Mouse (Mus musculus): ENCODE measurements around the gene Sult6b1. TPM values are rescaled to one million over a fixed set of nuclear protein-coding genes. Genes with fewer than 3 reads are reported as not detected.

Gene Sult6b1
- total RNA-seq, 2 experiments from 2014 or later, result 0.62 TPM; not detected in 1

- no peak for DNase-seq
- intact Hi-C loops (cut with DNase I), result no loop called here
Measured at GRCm38 (mm10) chr17:78885286-78886065, 21.3 kb downstream of the Sult6b1 start.

- intact Hi-C loops (cut with DNase I), result no loop called here
- DNase-seq, result no peak
Measured at GRCm38 (mm10) chr17:78883291-78883690, 23.5 kb downstream of the Sult6b1 start.

DNA sequence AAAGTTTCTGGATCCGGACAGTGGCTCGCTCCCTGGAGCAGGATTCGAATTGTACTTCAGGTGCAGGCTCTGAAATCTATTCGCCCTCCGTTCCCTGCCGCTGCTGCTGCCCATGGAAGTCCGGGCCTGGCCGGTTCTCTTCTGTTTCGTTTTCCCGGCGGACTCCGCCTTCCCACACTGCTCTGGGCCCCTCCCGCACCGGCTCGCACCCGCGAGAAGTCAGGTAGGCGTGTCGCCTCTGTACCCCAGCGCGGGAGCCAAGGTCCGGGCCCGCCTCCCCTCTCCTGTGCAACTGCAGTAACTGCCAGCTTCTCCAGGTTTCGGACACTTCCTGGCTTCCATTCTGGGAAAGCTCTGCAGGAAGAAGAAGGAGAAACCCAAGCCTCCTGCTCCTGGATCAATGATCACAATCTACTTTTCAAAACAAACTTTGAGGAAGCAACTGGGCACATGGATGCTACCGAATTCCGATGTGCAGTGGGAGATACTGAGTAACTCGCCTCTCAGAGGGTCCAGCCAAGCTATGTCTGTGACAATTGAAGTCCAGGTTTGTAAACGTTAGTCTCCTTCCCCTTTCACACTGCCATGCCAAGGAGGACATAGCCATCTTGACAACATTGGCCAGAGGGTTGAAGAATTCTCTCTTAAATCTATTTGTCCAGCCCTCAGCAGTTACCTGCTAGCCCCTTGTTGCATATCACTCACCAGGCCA is 24.2 kb downstream of the Sult6b1 start, which contains the start of gene Eif2ak2:
Gene Eif2ak2, minus strand, starts transcription at position 173 of the 712 bp plus-strand sequence.
- DNase-seq, result peak; percentile 70
- intact Hi-C loops (cut with DNase I), result no loop called here

- DNase-seq, result peak; percentile 24
Measured at GRCm38 (mm10) chr17:78881878-78882304, 24.9 kb downstream of the Sult6b1 start.

DNA sequence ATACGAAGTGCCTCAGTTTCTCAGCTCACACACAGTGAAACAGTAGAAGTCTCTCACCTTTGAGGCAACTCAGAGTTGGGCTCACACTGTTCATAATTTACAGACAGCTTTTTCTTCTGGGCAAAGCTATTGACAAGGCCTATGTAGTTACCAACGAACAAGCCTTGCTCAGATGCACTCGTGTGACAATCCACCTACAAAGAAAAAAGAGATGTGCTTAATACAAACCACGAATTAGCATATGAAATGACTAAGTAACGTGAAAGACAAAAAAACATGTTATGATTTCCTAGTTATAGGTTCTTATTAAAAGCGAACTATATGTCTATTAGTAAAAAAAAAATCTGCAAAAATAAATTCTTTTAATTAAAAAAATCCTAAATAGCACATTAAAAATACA is 32.9 kb downstream of the Sult6b1 start:
- intact Hi-C loops (cut with DNase I), result no loop called here
- no peak for DNase-seq

More at GRCm38 (mm10) chr17:78881878-78882304, 24.9 kb downstream of the Sult6b1 start:
- intact Hi-C loops (cut with DNase I), result no loop called here

DNA sequence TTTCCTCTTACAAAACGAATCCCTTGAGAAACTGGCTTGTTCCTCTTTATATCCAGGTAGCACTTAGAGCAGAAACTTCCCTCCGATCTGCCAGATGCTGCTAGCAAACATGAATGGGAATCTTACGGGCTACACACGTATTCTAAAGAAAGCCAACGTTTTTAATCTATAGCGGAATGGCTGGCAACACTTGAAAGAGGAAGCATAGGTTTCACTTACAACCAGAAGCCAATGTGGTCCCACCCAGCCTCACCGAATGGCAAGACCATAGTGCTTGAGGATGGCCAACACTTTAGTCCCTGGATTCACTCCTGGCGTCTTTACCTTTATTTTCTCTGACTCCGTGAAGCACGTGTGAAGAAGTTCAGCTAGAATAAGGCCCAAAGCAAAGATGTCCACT is 50.5 kb downstream of the Sult6b1 start:
- intact Hi-C loops (cut with DNase I), result no loop called here
- no peak for DNase-seq

DNA sequence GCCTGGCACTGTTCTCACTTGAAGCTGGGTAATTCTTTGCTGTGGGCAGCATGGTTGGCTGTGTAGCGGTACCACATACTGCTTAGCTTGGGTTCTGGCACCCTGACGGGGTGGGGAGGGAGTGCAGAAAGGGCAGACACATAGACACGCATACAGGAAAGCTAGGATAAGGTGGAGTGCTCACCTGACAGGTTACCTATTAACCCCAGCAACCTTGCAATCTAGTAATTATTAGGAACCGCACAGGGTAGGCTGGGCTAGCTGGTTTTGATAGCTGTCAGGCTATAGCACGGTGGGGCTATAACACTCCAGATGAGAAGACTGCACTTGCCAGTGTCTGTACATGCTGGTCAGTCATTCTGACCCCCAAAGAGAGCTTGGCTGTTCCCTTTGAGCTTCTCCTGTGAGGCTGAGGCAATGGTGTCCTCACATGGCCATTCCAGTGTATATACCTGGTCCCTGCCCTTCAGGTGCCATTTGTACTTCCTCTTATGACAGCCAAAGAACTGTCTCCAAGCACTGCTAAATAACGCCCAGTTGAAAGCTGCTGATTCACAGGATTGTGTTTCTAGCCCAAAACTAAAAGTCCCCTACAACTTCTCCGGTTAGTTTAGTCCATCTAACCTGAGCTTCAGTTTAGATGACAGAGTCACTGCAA is 64.4 kb downstream of the Sult6b1 start:
- intact Hi-C loops (cut with DNase I), result loop anchor here (5.0 kb wide), 1 partner anchor 80 kb away; no protein-coding TSS in a partner anchor
- no peak for DNase-seq

DNA sequence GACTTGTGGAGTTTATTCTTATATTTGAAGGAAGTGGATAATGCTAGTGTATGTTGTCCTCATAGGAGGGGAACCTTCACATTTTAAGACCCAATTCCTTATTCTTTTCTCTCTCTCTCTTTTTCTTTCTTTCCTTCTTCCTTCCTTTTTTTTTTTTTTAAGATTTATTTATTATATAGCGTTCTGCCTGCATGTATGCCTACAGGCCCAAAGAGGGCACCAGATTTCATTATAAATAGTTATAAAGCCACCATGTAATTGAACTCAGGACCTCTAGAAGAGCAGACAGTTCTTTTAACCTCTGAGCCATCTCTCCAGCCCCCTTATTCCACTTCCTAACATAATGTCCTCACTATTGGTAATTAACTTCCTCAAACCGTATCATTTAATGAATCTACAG is 70.7 kb downstream of the Sult6b1 start:
- intact Hi-C loops (cut with DNase I), result no loop called here
- DNase-seq, result no peak

GRCm38 (mm10) chr17:78834856-78835835 is 71.6 kb downstream of the Sult6b1 start, which contains the start of the genes Heatr5b and Gpatch11:
TSS of gene Heatr5b (minus strand) at chr17:78835364.
TSS of gene Gpatch11 (plus strand) at chr17:78835567.
- DNase-seq, result peak; percentile 100
- intact Hi-C loops (cut with DNase I), result no loop called here

Other genes starting within 250 kb of the Sult6b1 start
- 10 to 100 TPM; 47.3 to 49.5 TPM for gene Strn, start 169.8 kb downstream of the Sult6b1 start, total RNA-seq (2021)
- 10 to 100 TPM; 53.9 to 54.7 TPM for gene Heatr5b, start 71.6 kb downstream of the Sult6b1 start, total RNA-seq (2021)
- 10 to 100 TPM; 33.3 to 36.9 TPM for gene Gpatch11, start 71.4 kb downstream of the Sult6b1 start, total RNA-seq (2021)
- 1 to 10 TPM; 5.1 to 5.9 TPM for gene Eif2ak2, start 24.4 kb downstream of the Sult6b1 start, total RNA-seq (2021)
- gene Cebpzos, start 9.5 kb upstream of the Sult6b1 start, total RNA-seq (2021), result 10 to 100 TPM; 29.9 to 32.8 TPM
- gene Cebpz, start 30.1 kb upstream of the Sult6b1 start, total RNA-seq (2021), result 10 to 100 TPM; 37.5 to 40.3 TPM
- gene Ndufaf7, start 30.1 kb upstream of the Sult6b1 start, total RNA-seq (2021), result 10 to 100 TPM; 62.2 to 65.5 TPM
- gene Prkd3, start 113.8 kb upstream of the Sult6b1 start, total RNA-seq (2021), result 10 to 100 TPM; 18.4 to 20.1 TPM
- gene Qpct, start 144.9 kb upstream of the Sult6b1 start, total RNA-seq (2021), result 10 to 100 TPM; 18.3 to 19.7 TPM

Measured in left cerebral cortex, postnatal 4 days (tissue).